Mouse (Mus musculus) small intestine, adult 2 months (tissue): Measurements from ENCODE around the gene Hnrnpab. TPM values are rescaled to one million over a fixed set of nuclear protein-coding genes. Genes with fewer than 3 reads are reported as not detected.

Source experiments
- H3K27ac ChIP-seq: fragments of 200-500 bp; 2 replicates; pipeline ENCODE4 v1.5.1; 2012; ENCODE audit warnings: low read depth, low read length, control low read depth, inconsistent platforms; ENCODE audit not compliant: insufficient read depth
- H3K27me3 ChIP-seq: fragments of 200-500 bp; 2 replicates; pipeline ENCODE4 v1.6.1; 2012; ENCODE audit warnings: mild to moderate bottlenecking, moderate library complexity, low read length, inconsistent platforms; ENCODE audit not compliant: control insufficient read depth, insufficient read depth
- H3K36me3 ChIP-seq: fragments of 200-500 bp; 2 replicates; pipeline ENCODE4 v1.6.1; 2012; ENCODE audit warnings: mild to moderate bottlenecking, low read length, control low read depth, inconsistent platforms; ENCODE audit not compliant: control insufficient read depth, insufficient read depth
- H3K4me1 ChIP-seq: fragments of 200-500 bp; 2 replicates; pipeline ENCODE4 v1.6.1; 2012; ENCODE audit warnings: low read length, inconsistent platforms, mixed read lengths; ENCODE audit not compliant: control insufficient read depth, insufficient read depth, insufficient read length
- H3K4me3 ChIP-seq: fragments of 200-500 bp; 2 replicates; pipeline ENCODE4 v1.5.1; 2012; ENCODE audit warnings: low read depth, mild to moderate bottlenecking, control low read depth, inconsistent platforms, low read length, moderate library complexity
- CTCF ChIP-seq: fragments of 200-500 bp; IDR thresholded peaks from 2 replicates; pipeline ENCODE4 v1.5.1; 2012; ENCODE audit warnings: low read depth, mild to moderate bottlenecking, control low read depth, inconsistent platforms, low read length, moderate library complexity, mixed read lengths; ENCODE audit not compliant: insufficient replicate concordance, insufficient read length; ENCODE audit errors: extremely low read depth
- POLR2A ChIP-seq: fragments of 200-500 bp; IDR thresholded peaks from 2 replicates; pipeline ENCODE4 v1.6.1; 2012; ENCODE audit warnings: low read depth, mild to moderate bottlenecking, control low read depth, inconsistent platforms, low read length, moderate library complexity
- WGBS: fragments of 180-500 bp; shearing (Covaris S2); methylation state at CpG from one replicate; pipeline ENCODE4 v1.1.7; 2018; 5-methylcytosine and 5-hydroxymethylcytosine counted together
- polyA plus RNA-seq: library from polyadenylated mRNA; depleted of rRNA; stranded (reverse); fragments of >200 nt; gene quantifications from 2 replicates; pipeline ENCODE4 v1.2.3, GENCODE M21; 2012

Gene Hnrnpab
- polyA plus RNA-seq, 1 experiment: 428 TPM

- Histone ChIP-seq H3K27ac (0 out of 2 replicates have a peak overlapping the region, but pooled peaks have one; percentile 10), H3K4me3 (no peak overlapping the region), H3K36me3 (peaks cover 2% of the 10 kb centered on the region; the same call in 1 of the 2 replicates), H3K4me1 (peaks cover 27% of the 10 kb centered on the region), H3K27me3 (no peaks in the 10 kb centered on the region)
- WGBS: 59% methylated on average over 15 of the region's 15 CpGs
- TF ChIP-seq CTCF (no peak), POLR2A (no peak)
Observed at GRCm38 (mm10) chr11:51643761-51644160, 37.1 kb upstream of the Hnrnpab start.

GRCm38 (mm10) chr11:51643202-51643601 is 36.6 kb upstream of the Hnrnpab start:
- H3K4me3 ChIP-seq: no peak overlapping the region
- peaks cover 28% of the 10 kb centered on the region for H3K4me1 ChIP-seq
- TF ChIP-seq POLR2A: no peak
- no peak for TF ChIP-seq CTCF

GRCm38 (mm10) chr11:51640748-51641147 is 34.1 kb upstream of the Hnrnpab start:
- Histone ChIP-seq H3K27ac (no peak overlapping the region), H3K27me3 (no peaks in the 10 kb centered on the region), H3K4me3 (no peak overlapping the region), H3K36me3 (peaks cover 2% of the 10 kb centered on the region; the same call in 1 of the 2 replicates), H3K4me1 (peaks cover 23% of the 10 kb centered on the region)
- TF ChIP-seq POLR2A (no peak), CTCF (no peak)
- WGBS: 31% methylated on average over 7 of the region's 7 CpGs

More at GRCm38 (mm10) chr11:51643202-51643601, 36.6 kb upstream of the Hnrnpab start:
- H3K27ac ChIP-seq: no peak overlapping the region
- WGBS: 62% methylated on average over 9 of the region's 9 CpGs
- peaks cover 2% of the 10 kb centered on the region; the same call in 1 of the 2 replicates for H3K36me3 ChIP-seq
- H3K27me3 ChIP-seq: no peaks in the 10 kb centered on the region

- 57% methylated on average over 5 of the region's 5 CpGs for WGBS
- TF ChIP-seq POLR2A (no peak), CTCF (no peak)
- Histone ChIP-seq H3K4me1 (peaks cover 20% of the 10 kb centered on the region), H3K27ac (0 out of 2 replicates have a peak overlapping the region, but pooled peaks have one; percentile 54), H3K36me3 (no peaks in the 10 kb centered on the region), H3K4me3 (0 out of 2 replicates have a peak overlapping the region, but pooled peaks have one; percentile 42), H3K27me3 (no peaks in the 10 kb centered on the region)
Observed at GRCm38 (mm10) chr11:51638497-51638896, 31.9 kb upstream of the Hnrnpab start.

GRCm38 (mm10) chr11:51637971-51638414 is 31.3 kb upstream of the Hnrnpab start:
- TF ChIP-seq CTCF (no peak), POLR2A (no peak)
- H3K27ac ChIP-seq: peak overlapping the region; percentile 54; the same call in 1 of the 2 replicates

GRCm38 (mm10) chr11:51636323-51636684 is 29.7 kb upstream of the Hnrnpab start:
- peak overlapping the region; percentile 86 for H3K27ac ChIP-seq
- WGBS: 5% methylated on average over 6 of the region's 6 CpGs

More at GRCm38 (mm10) chr11:51637971-51638414, 31.3 kb upstream of the Hnrnpab start:
- Histone ChIP-seq H3K4me3 (peak overlapping the region; percentile 42), H3K4me1 (peaks cover 17% of the 10 kb centered on the region), H3K27me3 (no peaks in the 10 kb centered on the region), H3K36me3 (no peaks in the 10 kb centered on the region)
- WGBS: 27% methylated on average over 17 of the region's 17 CpGs

GRCm38 (mm10) chr11:51635525-51636322 is 29.1 kb upstream of the Hnrnpab start, which contains the start of gene Rmnd5b:
Gene Rmnd5b (minus strand): TSS chr11:51635896.
- peak within 1 kb of the TSS; percentile 86 for H3K27ac ChIP-seq
- H3K27me3 ChIP-seq: no peaks in the 10 kb centered on the region
- H3K4me3 ChIP-seq: peak within 1 kb of the TSS; percentile 80
- peak; percentile 46 for TF ChIP-seq POLR2A
- 0 out of 2 replicates have a peak, but pooled peaks have one; percentile 27 for TF ChIP-seq CTCF
- H3K36me3 ChIP-seq: no peaks in the 10 kb centered on the region
- H3K4me1 ChIP-seq: peaks cover 11% of the 10 kb centered on the region
- WGBS: under 1% methylated on average over 61 of the region's 61 CpGs

More at GRCm38 (mm10) chr11:51636323-51636684, 29.7 kb upstream of the Hnrnpab start:
- Histone ChIP-seq H3K36me3 (no peaks in the 10 kb centered on the region), H3K4me1 (peaks cover 16% of the 10 kb centered on the region), H3K4me3 (peak overlapping the region; percentile 80), H3K27me3 (no peaks in the 10 kb centered on the region)
- no peak for TF ChIP-seq POLR2A
- peak; percentile 73; the same call in 1 of the 2 replicates for TF ChIP-seq CTCF
